Mouse (Mus musculus): ENCODE measurements around the gene C5ar1.
"Not testable (repeated sequence)": the region's sequence is repeated elsewhere in the genome, so short reads cannot be mapped to it uniquely, and the experiment has no call there.

Gene C5ar1

GRCm38 (mm10) chr7:16259110-16259590 lies at the start of gene C5ar1:
TSS of gene C5ar1 (minus strand) at chr7:16259540.
- no peak for DNase-seq

DNA sequence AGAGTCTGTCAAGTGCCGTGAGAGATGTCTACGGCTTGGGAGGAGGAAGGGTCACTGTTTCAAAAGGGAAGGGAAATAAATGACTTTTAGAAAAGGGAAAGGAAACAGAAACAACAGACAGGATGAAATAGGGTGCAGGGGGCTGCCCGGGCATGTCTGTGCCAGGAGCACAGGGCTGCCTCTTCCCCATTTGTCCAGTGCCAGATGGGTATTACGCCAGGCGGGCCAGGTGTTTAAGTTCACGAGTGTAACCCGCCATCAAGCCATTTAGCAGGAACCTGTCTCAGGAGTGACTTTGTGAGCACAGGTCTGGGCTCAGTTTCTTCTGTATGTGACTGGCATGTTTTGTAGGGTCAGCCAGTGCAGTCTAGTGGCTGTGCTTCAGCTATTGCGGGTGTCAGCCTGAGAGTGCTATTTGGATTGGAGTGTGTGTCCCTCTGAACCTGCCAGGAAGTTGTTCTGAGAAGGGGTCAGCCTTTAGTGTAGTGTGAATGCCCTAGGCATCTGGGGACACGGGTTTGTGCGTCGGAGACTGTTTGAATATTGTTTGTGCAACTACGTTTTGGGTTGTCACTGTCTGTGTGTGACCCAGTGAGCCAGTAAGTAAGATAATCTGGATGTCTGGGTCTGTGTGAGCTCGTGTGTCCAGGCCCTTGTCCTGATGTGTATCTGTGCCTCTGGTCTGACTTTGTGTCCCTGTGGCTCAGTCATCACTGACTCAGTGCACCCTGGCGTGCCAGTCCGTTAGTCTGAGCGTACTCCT lies 49.4 kb upstream of the C5ar1 start:
- no peak for DNase-seq

DNA sequence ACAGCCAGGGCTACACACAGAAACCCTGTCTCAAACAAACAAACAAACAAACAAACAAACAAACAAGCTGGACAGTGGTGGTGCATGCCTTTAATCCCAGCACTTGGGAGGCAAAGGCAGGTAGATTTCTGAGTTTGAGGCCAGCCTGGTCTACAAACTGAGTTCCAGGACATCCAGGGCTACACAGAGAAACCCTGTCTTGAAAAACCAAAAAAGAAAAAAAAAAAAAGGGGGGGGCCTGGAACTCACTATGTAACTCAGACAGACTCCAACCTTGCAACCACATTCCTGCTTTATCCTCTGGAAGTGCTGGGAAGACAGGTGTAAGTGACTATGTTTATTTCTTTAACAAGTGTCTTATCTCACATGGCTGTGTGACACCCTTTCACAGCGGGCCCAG lies 48.8 kb upstream of the C5ar1 start, which contains the start of gene Bbc3:
Gene Bbc3 (plus strand): TSS at position 301 of the 400 bp plus-strand sequence.
- DNase-seq, result not testable (repeated sequence)

DNA sequence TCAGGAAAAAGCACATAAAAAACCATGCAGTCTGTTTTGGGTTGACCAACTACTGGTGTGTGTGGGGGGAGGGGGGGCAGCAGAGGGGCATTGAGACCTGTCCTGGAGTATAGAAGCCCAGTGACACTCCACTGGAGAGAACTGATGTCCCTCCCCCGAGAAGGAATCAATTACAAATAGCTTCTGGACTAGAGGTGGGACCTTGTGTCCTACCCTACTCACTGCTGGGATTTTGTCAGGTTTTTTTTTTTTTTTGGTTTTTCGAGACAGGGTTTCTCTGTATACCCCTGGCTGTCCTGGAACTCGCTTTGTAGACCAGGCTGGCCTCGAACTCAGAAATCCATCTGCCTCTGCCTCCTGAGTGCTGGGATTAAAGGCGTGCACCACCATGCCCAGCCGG lies 47.8 kb upstream of the C5ar1 start:
- not testable (repeated sequence) for DNase-seq

- peak; percentile 66 for DNase-seq
Measured at GRCm38 (mm10) chr7:16299419-16300035, 40.2 kb upstream of the C5ar1 start.

DNA sequence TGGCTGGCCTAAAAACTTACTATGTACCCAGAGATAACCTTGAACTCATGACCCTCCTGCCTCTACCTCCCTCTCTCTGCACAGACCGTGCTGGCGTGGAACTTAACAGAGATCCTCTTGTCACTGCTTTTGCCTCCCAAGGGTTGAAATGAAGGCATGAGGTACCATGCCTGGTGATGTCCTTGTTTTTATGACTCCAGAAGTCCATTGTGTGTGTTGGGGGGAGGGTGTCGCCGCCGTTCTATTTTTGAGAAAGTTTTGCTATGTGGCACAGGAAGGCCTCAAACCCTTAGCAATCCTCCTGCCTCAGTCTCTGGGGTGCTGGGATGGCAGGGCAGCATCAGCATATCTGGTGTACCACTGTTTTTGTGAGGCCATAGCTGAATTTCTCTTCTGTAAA lies 39.6 kb upstream of the C5ar1 start:
- DNase-seq, result no peak

- DNase-seq, result no peak
Measured at GRCm38 (mm10) chr7:16297616-16298015, 38.3 kb upstream of the C5ar1 start.

- peak; percentile 89 for DNase-seq
Measured at GRCm38 (mm10) chr7:16296766-16297390, 37.5 kb upstream of the C5ar1 start.

DNA sequence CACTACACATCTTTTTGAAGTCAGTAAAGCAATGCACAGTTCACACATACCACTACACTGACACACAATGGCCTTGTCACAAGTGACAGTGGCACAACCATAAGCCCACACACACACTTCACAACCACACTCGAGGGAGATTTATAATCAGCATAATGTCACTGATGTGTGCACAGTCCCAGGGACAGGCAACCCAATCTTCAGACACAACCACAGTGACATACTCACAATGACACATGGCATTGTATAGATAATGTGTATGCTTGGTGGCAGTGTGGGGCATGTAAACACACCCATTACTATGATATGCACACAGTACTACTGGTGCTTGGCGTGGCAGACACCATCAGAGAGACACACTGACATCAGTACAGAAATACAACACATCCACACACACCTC lies 36.8 kb upstream of the C5ar1 start:
- no peak for DNase-seq

DNA sequence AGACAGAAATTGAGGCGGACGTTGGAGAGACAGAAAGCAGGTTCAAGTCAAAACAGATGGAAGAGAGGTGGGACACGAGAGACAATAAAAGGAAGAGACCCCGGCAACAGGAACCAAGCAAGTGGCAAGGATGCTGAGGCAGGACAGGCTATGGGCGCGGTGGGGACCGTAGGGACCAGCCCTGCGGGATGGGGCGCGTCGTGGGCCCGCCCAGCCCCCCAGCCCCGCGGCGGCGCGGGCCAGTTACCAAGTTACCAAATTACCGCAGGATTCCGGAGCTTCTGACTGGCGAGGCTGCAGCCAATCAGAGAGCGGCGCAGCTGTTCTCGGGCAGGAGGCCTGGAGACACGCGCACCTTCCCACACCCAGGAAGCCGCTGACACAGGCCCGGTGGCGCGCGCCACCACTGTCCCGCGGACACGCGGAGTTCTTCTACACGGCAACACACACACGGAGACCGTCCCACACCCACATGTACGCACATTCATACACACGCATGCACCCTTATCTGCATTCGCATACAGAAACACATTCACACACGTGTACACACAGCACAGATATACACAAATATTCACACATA lies 36.1 kb upstream of the C5ar1 start:
- DNase-seq, result peak; percentile 80

DNA sequence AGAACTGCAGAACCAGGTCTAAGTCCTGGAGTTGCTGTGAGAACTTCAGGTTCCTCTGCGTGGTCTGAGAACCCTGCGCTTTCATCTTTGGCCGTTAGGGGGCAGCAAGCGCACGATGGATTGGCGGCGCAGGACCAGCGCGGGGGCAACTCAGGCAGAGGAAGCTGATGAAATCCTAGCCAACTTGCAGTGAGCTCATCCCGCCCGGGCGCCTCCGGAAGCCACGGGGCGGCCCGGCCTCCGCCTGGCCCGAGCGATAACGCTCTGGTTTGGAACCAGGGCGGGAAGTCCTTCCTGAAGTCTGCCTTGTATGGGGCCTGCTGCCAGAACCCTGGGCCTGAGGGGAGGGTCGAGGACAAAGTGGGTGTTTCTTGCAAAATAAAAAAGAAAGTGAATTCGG lies 35.5 kb upstream of the C5ar1 start:
- DNase-seq, result peak; percentile 96

GRCm38 (mm10) chr7:16294346-16294745 lies 35.0 kb upstream of the C5ar1 start:
- peak; percentile 53 for DNase-seq

DNA sequence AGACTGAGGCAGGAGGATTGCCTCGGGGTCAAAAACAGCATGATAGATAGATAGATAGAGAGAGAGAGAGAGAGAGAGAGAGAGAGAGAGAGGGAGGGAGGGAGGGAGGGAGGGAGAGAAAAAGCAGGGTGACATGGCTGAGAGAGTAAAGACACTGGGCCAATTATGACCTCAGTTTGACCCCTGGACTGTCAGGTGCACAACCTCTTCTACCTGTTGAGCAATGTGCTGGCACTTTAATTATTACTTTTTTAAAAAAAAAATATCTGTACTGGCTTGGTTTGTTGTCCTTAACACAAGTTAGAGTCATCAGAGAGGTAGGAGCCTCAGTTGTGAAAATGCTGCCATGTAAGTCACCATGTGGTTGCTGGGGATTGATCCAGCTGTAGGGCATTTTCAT lies 28.5 kb upstream of the C5ar1 start:
- no peak for DNase-seq

DNA sequence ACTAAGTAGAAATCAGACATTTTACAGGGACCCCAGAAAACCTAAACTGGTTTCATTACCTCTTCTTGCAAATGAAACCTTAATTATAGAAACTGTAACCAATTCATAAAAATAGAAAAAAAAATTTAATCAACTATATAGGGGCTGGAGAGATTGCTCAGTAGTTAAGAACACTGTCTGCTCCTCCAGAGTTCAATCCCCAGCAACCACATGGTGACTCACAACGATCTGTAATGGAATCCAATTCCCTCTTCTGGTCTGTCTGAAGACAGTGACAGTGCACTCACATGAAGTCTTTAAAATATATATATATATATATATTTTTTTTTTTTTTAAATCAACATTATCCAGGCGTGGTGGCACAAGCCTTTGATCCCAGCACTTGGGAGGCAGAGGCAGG lies 27.7 kb upstream of the C5ar1 start:
- DNase-seq, result no peak

GRCm38 (mm10) chr7:16286026-16286961 lies 27.0 kb upstream of the C5ar1 start, which contains the start of gene Ccdc9:
TSS of gene Ccdc9 (minus strand) at chr7:16286795.
- DNase-seq, result peak; percentile 99

GRCm38 (mm10) chr7:16285450-16286025 lies 26.2 kb upstream of the C5ar1 start:
- DNase-seq, result peak; percentile 64

- no peak for DNase-seq
Measured at GRCm38 (mm10) chr7:16284904-16285303, 25.6 kb upstream of the C5ar1 start.

DNA sequence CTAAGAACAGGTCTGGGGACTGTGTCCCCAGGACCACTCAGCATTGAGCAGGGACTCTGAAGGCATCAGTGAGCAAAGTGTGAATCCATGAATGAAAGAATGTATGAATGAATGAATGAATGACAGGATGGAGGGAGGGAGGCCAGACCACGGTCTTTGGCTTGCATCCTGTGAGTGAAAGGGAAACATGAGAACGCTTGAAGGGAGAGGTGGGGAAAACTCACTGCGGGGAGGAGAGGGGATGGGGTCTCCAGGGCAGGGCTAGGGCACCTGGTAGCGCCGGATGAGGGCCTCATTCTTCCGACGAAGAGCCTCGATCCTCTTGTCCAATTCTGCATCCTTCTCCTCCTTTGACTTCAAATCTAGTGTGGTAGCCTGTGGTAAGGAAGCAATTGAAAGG lies 24.7 kb upstream of the C5ar1 start:
- no peak for DNase-seq

- DNase-seq, result no peak
Measured at GRCm38 (mm10) chr7:16282334-16282733, 23.0 kb upstream of the C5ar1 start.

DNA sequence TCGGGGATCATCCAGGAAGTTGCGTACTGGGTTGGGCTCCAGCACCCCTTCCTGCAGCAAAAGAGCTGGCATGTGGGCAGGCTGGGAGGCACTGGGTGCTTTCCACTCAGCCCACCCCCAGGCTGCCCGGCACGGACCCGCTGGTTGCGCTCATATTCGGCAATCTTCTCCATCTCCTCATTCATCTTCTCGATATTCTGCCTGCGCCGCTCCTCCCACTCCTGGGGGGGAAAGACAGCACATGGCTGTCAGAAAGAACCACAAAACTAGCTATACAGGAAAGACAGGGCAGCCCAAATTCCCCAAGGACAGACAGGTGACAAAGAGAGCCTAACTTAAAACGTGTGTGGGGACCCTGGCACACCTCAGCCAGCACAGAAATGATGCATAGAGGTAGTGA lies 21.4 kb upstream of the C5ar1 start:
- DNase-seq, result no peak

GRCm38 (mm10) chr7:16274922-16275890 lies 15.9 kb upstream of the C5ar1 start:
- no peak for DNase-seq

All from thymus, postnatal 25 days (tissue).